Mouse (Mus musculus) heart, adult 11 months (tissue): ENCODE data around the gene Gm21746.
"Not testable (repeated sequence)": the region's sequence is repeated elsewhere in the genome, so short reads cannot be mapped to it uniquely, and the experiment has no call there.

Experiments used
- DNase-seq: peaks from one replicate; pipeline ENCODE4 v3.0.0; 2022

Gm21746 gene

GRCm38 (mm10) chrY:6237895-6238294, at the start of gene Gm21746:
Gene Gm21746 (minus strand): TSS chrY:6237995.
- not testable (repeated sequence) for DNase-seq

- not testable (repeated sequence) for DNase-seq
These were observed 29.0 kb upstream of the Gm21746 start, which contains the start of gene Gm20873 for GRCm38 (mm10) chrY:6266798-6267197. Gene Gm20873 (plus strand): TSS chrY:6267098.
